Mouse (Mus musculus): ENCODE data around the gene Snapc3. TPM values are rescaled to one million over a fixed set of nuclear protein-coding genes. Genes with fewer than 3 reads are reported as not detected.
"Not testable (repeated sequence)": the region's sequence is repeated elsewhere in the genome, so short reads cannot be mapped to it uniquely, and the experiment has no call there.

Snapc3 gene
- polyA plus RNA-seq, 1 experiment from 2014 or later: 80.7 TPM

DNA sequence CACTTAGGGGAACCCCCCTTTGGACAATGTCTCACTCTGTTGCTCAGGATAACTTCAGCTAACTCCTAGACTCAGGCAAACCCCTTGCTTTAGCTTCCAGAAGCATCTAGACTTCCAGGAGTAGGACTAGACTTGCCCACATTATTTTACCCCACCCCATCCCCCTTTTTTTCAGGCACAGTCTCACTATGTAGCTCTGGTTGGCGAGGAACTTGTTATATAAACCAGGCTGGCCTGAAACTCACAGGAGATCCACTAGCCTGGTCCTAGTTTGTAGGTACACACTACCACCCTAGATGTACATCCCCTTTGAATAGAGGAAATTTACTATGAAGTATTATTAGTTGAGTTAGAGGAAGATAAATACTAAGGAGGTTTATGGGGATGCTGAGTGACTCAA is 96.7 kb downstream of the Snapc3 start:
- Histone ChIP-seq H3K4me3 (replicated peaks) (no peak overlapping the region), H3K36me3 (replicated peaks) (no peaks in the 10 kb centered on the region), H3K27ac (no peak overlapping the region), H3K27me3 (no peaks in the 10 kb centered on the region), H3K9me3 (no peaks in the 10 kb centered on the region), H3K9ac (no peak overlapping the region), H3K4me1 (no peaks in the 10 kb centered on the region; the same call in 1 of the 2 replicates), H3K4me2 (no peak overlapping the region)
- WGBS: 87% methylated on average over 1 of the region's 1 CpGs
- ATAC-seq (ENCODE audit: low FRiP score): no peak

DNA sequence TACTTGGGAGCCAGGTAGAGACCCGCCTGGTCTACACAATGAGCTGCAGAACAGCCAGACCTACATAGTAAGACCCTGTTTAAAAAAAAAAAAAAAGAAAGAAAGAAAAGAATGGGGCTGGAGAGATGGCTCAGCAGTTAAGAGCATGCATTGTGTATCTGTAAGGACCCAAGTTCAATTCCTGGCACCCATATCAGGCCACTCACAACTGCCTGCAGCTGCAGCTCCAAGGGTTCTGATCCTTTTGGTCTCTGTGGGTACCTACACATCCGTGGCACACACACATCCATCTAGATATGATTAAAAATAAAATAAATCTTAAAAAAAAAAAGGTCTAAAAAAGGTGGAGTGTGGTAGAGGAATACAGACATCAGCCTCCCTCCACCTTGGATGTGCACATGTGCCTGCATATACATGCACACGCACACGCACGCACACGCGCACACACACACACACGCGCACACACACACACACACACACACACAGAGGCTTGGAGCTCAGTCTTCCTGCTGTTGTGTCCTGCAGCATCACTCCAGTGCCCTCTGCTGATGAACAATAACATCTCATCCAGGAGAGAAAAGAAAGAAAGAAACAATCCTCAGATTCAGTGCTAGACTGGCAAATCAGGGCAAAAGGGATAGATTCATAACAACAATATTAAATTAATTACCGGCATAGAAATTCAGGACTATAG is 97.6 kb downstream of the Snapc3 start:
- ATAC-seq (ENCODE audit: low FRiP score): no peak
- Histone ChIP-seq H3K36me3 (replicated peaks) (no peaks in the 10 kb centered on the region), H3K4me1 (no peaks in the 10 kb centered on the region; the same call in 1 of the 2 replicates), H3K9me3 (no peaks in the 10 kb centered on the region), H3K27ac (no peak overlapping the region), H3K27me3 (no peaks in the 10 kb centered on the region), H3K4me3 (replicated peaks) (no peak overlapping the region), H3K4me2 (no peak overlapping the region), H3K9ac (no peak overlapping the region)
- WGBS: 84% methylated on average over 10 of the region's 10 CpGs

DNA sequence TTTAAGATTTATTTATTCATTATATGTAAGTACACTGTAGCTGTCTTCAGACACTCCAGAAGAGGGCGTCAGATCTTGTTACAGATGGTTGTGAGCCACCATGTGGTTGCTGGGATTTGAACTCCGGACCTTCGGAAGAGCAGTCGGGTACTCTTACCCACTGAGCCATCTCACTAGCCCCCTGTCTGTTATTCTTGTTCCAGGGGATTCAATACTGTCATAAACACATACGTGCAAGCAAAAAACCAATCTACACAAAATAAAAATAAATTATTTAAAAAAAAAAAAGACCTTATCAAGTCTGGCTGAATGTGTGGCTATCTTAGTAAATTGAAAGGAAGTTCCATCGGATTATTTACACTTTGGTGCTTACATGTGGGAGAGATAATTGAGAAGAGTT is 98.6 kb downstream of the Snapc3 start:
- not testable (repeated sequence) for H3K27ac ChIP-seq; H3K27me3 ChIP-seq; ATAC-seq (ENCODE audit: low FRiP score); H3K4me1 ChIP-seq; H3K4me2 ChIP-seq; H3K9ac ChIP-seq; H3K4me3 ChIP-seq (replicated peaks); H3K9me3 ChIP-seq; H3K36me3 ChIP-seq (replicated peaks)
- WGBS: 97% methylated on average over 5 of the region's 6 CpGs

Other genes with a start within 250 kb of the Snapc3 start
- gene Ttc39b, start 93.5 kb upstream of the Snapc3 start, polyA plus RNA-seq (2016; fragmentation: Nextera tagmentation; extraction: Ambion mirVana): 6.2 and 6.3 TPM in 2 replicates
- gene Psip1, start 68.7 kb downstream of the Snapc3 start, polyA plus RNA-seq (2016; fragmentation: Nextera tagmentation; extraction: Ambion mirVana): 488 and 520 TPM in 2 replicates
- gene Ccdc171, start 107.8 kb downstream of the Snapc3 start, polyA plus RNA-seq (2016; fragmentation: Nextera tagmentation; extraction: Ambion mirVana): 6.0 and 8.3 TPM in 2 replicates

Data from forebrain, embryonic 12.5 days (tissue).